Mouse (Mus musculus) MEL (cell line): ENCODE measurements around the gene Cds2. TPM values are rescaled to one million over a fixed set of nuclear protein-coding genes. Genes with fewer than 3 reads are reported as not detected.
"Not testable (repeated sequence)": the region's sequence is repeated elsewhere in the genome, so short reads cannot be mapped to it uniquely, and the experiment has no call there.

Source experiments
- DNase-seq: peaks from one replicate; pipeline ENCODE4 v3.0.0; 2011; ENCODE audit warnings: low read depth, low spot score
- H3K27ac ChIP-seq: 2 replicates; pipeline ENCODE4 v1.5.1; 2012; ENCODE audit warnings: low read depth, mild to moderate bottlenecking, control low read depth, low read length, moderate library complexity; ENCODE audit not compliant: control insufficient read depth
- H3K27me3 ChIP-seq, 2 experiments: fragments of 150-350 bp in 1 of 2; sonication (generic) in 1 of 2; 2 replicates each; pipeline ENCODE4 v1.6.1; 2012; ENCODE audit warnings: low read length in 2 of 2, mild to moderate bottlenecking in 2 of 2, improper control_type of control experiment in 1 of 2, moderate library complexity in 1 of 2; ENCODE audit not compliant: insufficient read depth in 2 of 2, control insufficient read depth in 1 of 2
- H3K36me3 ChIP-seq, 2 experiments: 2 replicates each; pipeline ENCODE4 v1.6.1; 2012 to 2014; ENCODE audit warnings: low read length in 2 of 2, improper control_type of control experiment in 1 of 2, inconsistent platforms in 1 of 2, mild to moderate bottlenecking in 1 of 2; ENCODE audit not compliant: insufficient read depth in 2 of 2, control insufficient read depth in 1 of 2
- H3K4me1 ChIP-seq, 2 experiments: fragments of 150-350 bp in 1 of 2; sonication (generic) in 1 of 2; 2 replicates each; pipeline ENCODE4 v1.6.1; 2012; ENCODE audit warnings: low read length in 2 of 2, improper control_type of control experiment in 1 of 2, mild to moderate bottlenecking in 1 of 2; ENCODE audit not compliant: insufficient read depth in 2 of 2, control insufficient read depth in 1 of 2
- H3K4me3 ChIP-seq, 2 experiments: fragments of 150-350 bp in 1 of 2; sonication (generic) in 1 of 2; 2 replicates each; pipeline ENCODE4 v1.5.1; 2012; ENCODE audit warnings: low read depth in 2 of 2, low read length in 2 of 2, mild to moderate bottlenecking in 2 of 2, moderate library complexity in 2 of 2, control low read depth in 1 of 2, improper control_type of control experiment in 1 of 2; ENCODE audit not compliant: control insufficient read depth in 1 of 2, insufficient read depth in 1 of 2
- H3K79me2 ChIP-seq: 2 replicates; pipeline ENCODE4 v1.6.1; 2012; ENCODE audit warnings: mild to moderate bottlenecking, low read length, moderate library complexity; ENCODE audit not compliant: control insufficient read depth, poor library complexity, insufficient read depth
- H3K9ac ChIP-seq: 2 replicates; pipeline ENCODE4 v1.6.1; 2012; ENCODE audit warnings: low read depth, mild to moderate bottlenecking, control low read depth, low read length, moderate library complexity; ENCODE audit not compliant: control insufficient read depth, poor library complexity, severe bottlenecking
- H3K9me3 ChIP-seq: fragments of 150-350 bp; sonication (generic); replicated peaks from 2 replicates; pipeline ENCODE4 v1.6.1; 2012; ENCODE audit warnings: mild to moderate bottlenecking, low read length, improper control_type of control experiment, moderate library complexity; ENCODE audit not compliant: insufficient read depth
- BHLHE40 ChIP-seq: IDR thresholded peaks from 2 replicates; pipeline ENCODE4 v1.6.1; 2012; ENCODE audit warnings: low read depth, mild to moderate bottlenecking, inconsistent platforms, low read length, improper control_type of control experiment, borderline replicate concordance
- CTCF ChIP-seq, 3 experiments: IDR thresholded peaks in 2 of 3; conservative IDR thresholded peaks in 1 of 3; 2 replicates each; pipeline ENCODE4 v1.5.1; 2011 to 2012; ENCODE audit warnings: low read length in 3 of 3, low read depth in 2 of 3, mild to moderate bottlenecking in 2 of 3, improper control_type of control experiment in 1 of 3, inconsistent platforms in 1 of 3, mixed read lengths in 1 of 3, moderate library complexity in 1 of 3; ENCODE audit not compliant: control insufficient read depth in 1 of 3, insufficient read depth in 1 of 3, poor library complexity in 1 of 3, severe bottlenecking in 1 of 3
- E2F4 ChIP-seq: IDR thresholded peaks from 2 replicates; pipeline ENCODE4 v1.6.1; 2011; ENCODE audit warnings: low read depth, low read length, improper control_type of control experiment, borderline replicate concordance
- ETS1 ChIP-seq: IDR thresholded peaks from 2 replicates; pipeline ENCODE4 v1.6.1; 2012; ENCODE audit warnings: low read depth, mild to moderate bottlenecking, inconsistent platforms, low read length, improper control_type of control experiment, moderate library complexity
- GATA1 ChIP-seq: IDR thresholded peaks from 2 replicates; pipeline ENCODE4 v1.6.1; 2011; ENCODE audit warnings: low read depth, low read length, improper control_type of control experiment
- JUND ChIP-seq: IDR thresholded peaks from 2 replicates; pipeline ENCODE4 v1.6.1; 2011; ENCODE audit warnings: low read depth, mild to moderate bottlenecking, improper control_type of control experiment, low read length
- MAFK ChIP-seq: IDR thresholded peaks from 2 replicates; pipeline ENCODE4 v1.6.1; 2011; ENCODE audit warnings: low read depth, mild to moderate bottlenecking, low read length, improper control_type of control experiment, borderline replicate concordance
- MAZ ChIP-seq: IDR thresholded peaks from 2 replicates; pipeline ENCODE4 v1.6.1; 2012; ENCODE audit warnings: low read depth, mild to moderate bottlenecking, inconsistent platforms, low read length, improper control_type of control experiment
- MEF2A ChIP-seq: IDR thresholded peaks from 2 replicates; pipeline ENCODE4 v1.6.1; 2014; ENCODE audit warnings: low read depth, mild to moderate bottlenecking, inconsistent platforms, low read length, improper control_type of control experiment; ENCODE audit not compliant: poor library complexity, insufficient replicate concordance, severe bottlenecking; ENCODE audit errors: extremely low read depth
- MYC ChIP-seq: IDR thresholded peaks from 2 replicates; pipeline ENCODE4 v1.6.1; 2011; ENCODE audit warnings: low read depth, mild to moderate bottlenecking, low read length, improper control_type of control experiment, moderate library complexity
- POLR2AphosphoS5 ChIP-seq: IDR thresholded peaks from 2 replicates; pipeline ENCODE4 v1.6.1; 2012; ENCODE audit warnings: low read depth, borderline replicate concordance, mild to moderate bottlenecking, inconsistent platforms, low read length, moderate library complexity, mixed read lengths
- RAD21 ChIP-seq: IDR thresholded peaks from 2 replicates; pipeline ENCODE4 v1.6.1; 2011; ENCODE audit warnings: mild to moderate bottlenecking, low read depth, low read length, improper control_type of control experiment
- RCOR1 ChIP-seq: IDR thresholded peaks from 2 replicates; pipeline ENCODE4 v1.6.1; 2012; ENCODE audit warnings: low read depth, mild to moderate bottlenecking, inconsistent platforms, low read length, improper control_type of control experiment
- SMC3 ChIP-seq: IDR thresholded peaks from 2 replicates; pipeline ENCODE4 v1.6.1; 2011; ENCODE audit warnings: low read depth, low read length, improper control_type of control experiment
- TAL1 ChIP-seq: IDR thresholded peaks from 2 replicates; pipeline ENCODE4 v1.6.1; 2012; ENCODE audit warnings: mild to moderate bottlenecking, inconsistent platforms, low read length, moderate library complexity, mixed read lengths
- TBP ChIP-seq: IDR thresholded peaks from 2 replicates; pipeline ENCODE4 v1.8.0; 2011; ENCODE audit warnings: low read depth, low read length, improper control_type of control experiment
- USF1 ChIP-seq: IDR thresholded peaks from 2 replicates; pipeline ENCODE4 v1.6.1; 2014; ENCODE audit warnings: low read depth, mild to moderate bottlenecking, inconsistent platforms, low read length, improper control_type of control experiment, moderate library complexity
- USF2 ChIP-seq, 2 experiments: IDR thresholded peaks; 2 replicates each; pipeline ENCODE4 v1.6.1; 2011 to 2012; ENCODE audit warnings: improper control_type of control experiment in 2 of 2, low read length in 2 of 2, borderline replicate concordance in 1 of 2, inconsistent platforms in 1 of 2, low read depth in 1 of 2, mild to moderate bottlenecking in 1 of 2; ENCODE audit not compliant: insufficient read depth in 1 of 2
- ZKSCAN1 ChIP-seq: IDR thresholded peaks from 2 replicates; pipeline ENCODE4 v1.6.1; 2012; ENCODE audit warnings: low read depth, mild to moderate bottlenecking, inconsistent platforms, low read length, improper control_type of control experiment, moderate library complexity
- ZNF384 ChIP-seq: IDR thresholded peaks from 2 replicates; pipeline ENCODE4 v1.6.1; 2012; ENCODE audit warnings: low read depth, mild to moderate bottlenecking, inconsistent platforms, low read length, improper control_type of control experiment
- polyA plus RNA-seq, 2 experiments: library from polyadenylated mRNA; stranded (reverse) in 1 of 2; unstranded in 1 of 2; fragments of >175 nt in 1 of 2; fragments of >200 nt in 1 of 2; gene quantifications; 2 replicates each; pipeline versions ENCODE4 v1.2.1 to v1.2.4; 2012; ENCODE audit warnings: low replicate concordance in 2 of 2, low read depth in 1 of 2; ENCODE audit not compliant: insufficient read length in 2 of 2, insufficient read depth in 1 of 2, missing spikeins in 1 of 2
- total RNA-seq: library from RNA; depleted of rRNA; stranded (reverse); fragments of 300-350 nt; gene quantifications from 2 replicates; pipeline ENCODE4 v1.2.3, GENCODE M21; 2012

Gene Cds2
- total and polyA plus RNA-seq, 3 experiments = 8.8 to 28.5 TPM; not detected in 1

DNA sequence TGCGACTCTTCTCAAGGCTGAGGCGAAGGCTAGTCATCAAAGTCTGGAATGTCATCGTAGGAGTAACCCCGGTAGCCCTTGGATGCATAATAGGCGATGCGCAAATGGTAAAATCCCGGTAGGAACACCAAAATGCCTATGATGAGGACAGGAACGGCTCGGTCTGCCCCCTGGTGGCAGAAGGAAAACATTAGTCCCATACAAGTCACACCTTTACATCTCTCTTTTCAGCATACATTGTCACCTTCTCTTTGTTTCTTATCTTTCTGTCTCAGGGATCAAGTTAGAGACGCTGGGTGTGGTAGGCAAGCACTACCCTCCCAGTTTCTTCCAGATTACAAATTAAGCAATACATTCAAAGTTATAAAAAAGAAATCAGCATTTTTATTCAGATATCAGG lies 22.5 kb upstream of the Cds2 start:
- not testable (repeated sequence) for H3K9ac ChIP-seq, H3K27me3 ChIP-seq, H3K4me3 ChIP-seq, H3K27ac ChIP-seq
- peak; percentile 57 for DNase-seq
- peak; percentile 58 for TF ChIP-seq SMC3
- TF ChIP-seq RAD21 = peak; percentile 26
- TF ChIP-seq GATA1 = peak; percentile 29; the same call in 1 of the 2 replicates
- TF ChIP-seq CTCF (IDR thresholded peaks at IDR 0.05 in 2 of 3, conservative IDR thresholded peaks at IDR 0.05 in 1 of 3; ENCODE audit: control insufficient read depth in 1 of 3, insufficient read depth in 1 of 3, low read depth in 2 of 3, low read length in 3 of 3, poor library complexity in 1 of 3, severe bottlenecking in 1 of 3) = peak; percentile 32 to 59 (median 48)
- TF ChIP-seq, all 39 proteins: peak for 4; not testable (repeated sequence) for 35
- not testable (repeated sequence) for H3K4me1 ChIP-seq, H3K9me3 ChIP-seq, H3K79me2 ChIP-seq, H3K36me3 ChIP-seq

DNA sequence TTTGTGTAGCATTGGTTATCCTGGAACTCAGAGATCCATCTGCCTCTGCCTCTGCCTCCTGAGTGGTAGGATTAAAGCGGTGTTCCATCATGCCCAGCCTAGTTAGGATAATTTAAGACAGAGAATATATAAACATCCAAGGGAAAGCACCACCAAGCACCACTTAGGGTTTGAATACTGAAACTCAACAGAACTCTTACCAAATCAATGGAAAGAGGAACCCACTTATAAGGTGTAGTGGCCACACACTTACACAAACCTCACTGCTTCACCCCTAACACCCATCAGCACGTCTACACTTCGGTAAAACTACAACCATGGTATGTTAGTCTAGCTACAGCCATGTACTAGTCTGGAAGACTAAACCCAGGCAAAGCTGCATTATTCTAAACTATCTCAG lies 19.6 kb upstream of the Cds2 start:
- no peak for DNase-seq
- Histone ChIP-seq H3K36me3 (peaks cover under 1 to 8% of the 10 kb centered on the region in 2 experiments; a peak in 3 of 4 replicates), H3K27me3 (no peaks in the 10 kb centered on the region), H3K27ac (no peak overlapping the region), H3K9ac (no peak overlapping the region)
- TF ChIP-seq MAFK = no peak
- TF ChIP-seq ETS1 = no peak
- TF ChIP-seq ZKSCAN1 = no peak
- TF ChIP-seq JUND = no peak
- no peak for TF ChIP-seq MYC
- TF ChIP-seq MEF2A = no peak
- no peak for TF ChIP-seq USF1
- no peak for TF ChIP-seq BHLHE40
- no peak for TF ChIP-seq GATA1
- TF ChIP-seq RCOR1 = no peak
- no peak for TF ChIP-seq USF2 (IDR thresholded peaks at IDR 0.05; ENCODE audit: borderline replicate concordance in 1 of 2, insufficient read depth in 1 of 2, low read depth in 1 of 2, low read length in 2 of 2)
- TF ChIP-seq TAL1 = no peak
- TF ChIP-seq TBP = no peak
- no peak for TF ChIP-seq MAZ
- TF ChIP-seq POLR2AphosphoS5 = no peak
- no peak for TF ChIP-seq CTCF (IDR thresholded peaks at IDR 0.05 in 2 of 3, conservative IDR thresholded peaks at IDR 0.05 in 1 of 3; ENCODE audit: control insufficient read depth in 1 of 3, insufficient read depth in 1 of 3, low read depth in 2 of 3, low read length in 3 of 3, poor library complexity in 1 of 3, severe bottlenecking in 1 of 3)
- TF ChIP-seq E2F4 = no peak
- no peak for TF ChIP-seq ZNF384
- TF ChIP-seq RAD21 = no peak
- TF ChIP-seq, all 39 proteins: peak for 0
- Histone ChIP-seq H3K4me1 (no peaks in the 10 kb centered on the region; a peak in 1 of 4 replicates), H3K79me2 (no peaks in the 10 kb centered on the region; the same call in 1 of the 2 replicates), H3K9me3 (no peaks in the 10 kb centered on the region), H3K4me3 (no peak overlapping the region)
